Mouse (Mus musculus): ENCODE results near the gene Rps6ka1.
A peak's percentile ranks its signal among the peaks of the same experiment; 100 is the strongest.

The Rps6ka1 gene

GRCm38 (mm10) chr4:133885991-133886501 is 1.6 kb downstream of the Rps6ka1 start:
- Histone ChIP-seq H3K9me3 (ENCODE audit: low read length) (no peaks in the 10 kb centered on the region), H3K27me3 (ENCODE audit: insufficient read depth, low read length) (no peaks in the 10 kb centered on the region), H3K4me3 (replicated peaks; ENCODE audit: low read length) (peak overlapping the region; percentile 88), H3K4me1 (replicated peaks; ENCODE audit: low read depth, low read length) (peaks cover 73% of the 10 kb centered on the region), H3K36me3 (ENCODE audit: insufficient read depth, low read length) (peaks cover 38% of the 10 kb centered on the region)
- TF ChIP-seq CTCF (conservative IDR thresholded peaks at IDR 0.05; ENCODE audit: low read length) = no peak
- TF ChIP-seq POU5F1 (IDR thresholded peaks at IDR 0.05; ENCODE audit: borderline replicate concordance, low read length) = no peak
- no peak for TF ChIP-seq NANOG (IDR thresholded peaks at IDR 0.05; ENCODE audit: borderline replicate concordance, low read length)

DNA sequence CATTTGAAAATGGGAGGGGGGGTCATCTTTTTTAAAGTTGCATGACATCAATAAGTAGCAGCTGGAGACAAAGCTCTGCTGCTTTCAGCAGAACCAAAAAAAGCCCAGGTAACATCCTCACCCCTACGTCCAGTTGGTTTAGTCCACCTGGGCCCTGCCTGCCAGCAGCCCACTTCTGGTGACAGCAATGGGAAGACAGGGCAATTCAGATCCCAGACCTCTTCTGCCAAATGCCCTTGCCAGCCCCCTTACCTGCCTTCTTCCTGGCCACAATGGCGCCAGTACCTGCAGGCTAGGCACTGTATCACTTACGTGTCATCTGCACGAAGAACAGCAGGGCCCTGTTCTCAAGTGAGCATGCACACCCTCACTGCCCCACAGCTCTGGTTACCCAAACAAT is 2.3 kb downstream of the Rps6ka1 start:
- Histone ChIP-seq H3K4me1 (replicated peaks; ENCODE audit: low read depth, low read length) (peaks cover 79% of the 10 kb centered on the region), H3K4me3 (replicated peaks; ENCODE audit: low read length) (peak overlapping the region; percentile 88), H3K36me3 (ENCODE audit: insufficient read depth, low read length) (peaks cover 45% of the 10 kb centered on the region), H3K9me3 (ENCODE audit: low read length) (no peaks in the 10 kb centered on the region), H3K27me3 (ENCODE audit: insufficient read depth, low read length) (no peaks in the 10 kb centered on the region)
- no peak for TF ChIP-seq CTCF (conservative IDR thresholded peaks at IDR 0.05; ENCODE audit: low read length)
- no peak for TF ChIP-seq NANOG (IDR thresholded peaks at IDR 0.05; ENCODE audit: borderline replicate concordance, low read length)
- no peak for TF ChIP-seq POU5F1 (IDR thresholded peaks at IDR 0.05; ENCODE audit: borderline replicate concordance, low read length)

DNA sequence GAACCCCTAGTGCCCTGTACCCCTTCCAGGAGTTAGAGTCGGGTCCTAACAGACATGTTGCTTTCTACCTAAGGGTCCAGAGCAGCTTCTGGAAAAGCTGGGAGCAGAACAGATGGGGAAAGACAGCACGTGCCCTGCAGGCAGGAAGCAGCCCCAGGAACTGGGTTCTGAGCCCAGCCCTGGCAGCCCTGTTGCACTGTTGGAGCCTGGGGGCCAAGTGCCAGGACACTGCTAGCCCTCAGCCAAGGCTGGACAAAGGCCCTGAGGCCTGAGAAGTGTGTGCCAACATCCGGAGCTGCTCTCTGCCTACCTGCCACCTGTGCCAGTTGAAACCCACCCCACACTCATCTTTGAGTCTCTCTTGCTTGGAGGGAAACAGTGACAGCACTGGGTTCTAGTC is 2.7 kb downstream of the Rps6ka1 start:
- Histone ChIP-seq H3K4me1 (replicated peaks; ENCODE audit: low read depth, low read length) (peaks cover 81% of the 10 kb centered on the region), H3K9me3 (ENCODE audit: low read length) (no peaks in the 10 kb centered on the region), H3K27me3 (ENCODE audit: insufficient read depth, low read length) (no peaks in the 10 kb centered on the region), H3K36me3 (ENCODE audit: insufficient read depth, low read length) (peaks cover 47% of the 10 kb centered on the region), H3K4me3 (replicated peaks; ENCODE audit: low read length) (peak overlapping the region; percentile 29; the same call in 1 of the 2 replicates)
- no peak for TF ChIP-seq CTCF (conservative IDR thresholded peaks at IDR 0.05; ENCODE audit: low read length)
- no peak for TF ChIP-seq POU5F1 (IDR thresholded peaks at IDR 0.05; ENCODE audit: borderline replicate concordance, low read length)
- TF ChIP-seq NANOG (IDR thresholded peaks at IDR 0.05; ENCODE audit: borderline replicate concordance, low read length) = no peak

GRCm38 (mm10) chr4:133884127-133884753 is 3.4 kb downstream of the Rps6ka1 start:
- Histone ChIP-seq H3K4me1 (replicated peaks; ENCODE audit: low read depth, low read length) (peaks cover 86% of the 10 kb centered on the region), H3K4me3 (replicated peaks; ENCODE audit: low read length) (peak overlapping the region; percentile 39), H3K9me3 (ENCODE audit: low read length) (no peaks in the 10 kb centered on the region), H3K27me3 (ENCODE audit: insufficient read depth, low read length) (no peaks in the 10 kb centered on the region), H3K36me3 (ENCODE audit: insufficient read depth, low read length) (peaks cover 47% of the 10 kb centered on the region)
- TF ChIP-seq POU5F1 (IDR thresholded peaks at IDR 0.05; ENCODE audit: borderline replicate concordance, low read length) (no peak), CTCF (conservative IDR thresholded peaks at IDR 0.05; ENCODE audit: low read length) (no peak), NANOG (IDR thresholded peaks at IDR 0.05; ENCODE audit: borderline replicate concordance, low read length) (no peak)

- Histone ChIP-seq H3K4me1 (replicated peaks; ENCODE audit: low read depth, low read length) (peaks cover 98% of the 10 kb centered on the region), H3K27me3 (ENCODE audit: insufficient read depth, low read length) (no peaks in the 10 kb centered on the region), H3K4me3 (replicated peaks; ENCODE audit: low read length) (0 out of 2 replicates have a peak overlapping the region, but pooled peaks have one; percentile 37), H3K36me3 (ENCODE audit: insufficient read depth, low read length) (peaks cover 61% of the 10 kb centered on the region), H3K9me3 (ENCODE audit: low read length) (no peaks in the 10 kb centered on the region)
- TF ChIP-seq POU5F1 (IDR thresholded peaks at IDR 0.05; ENCODE audit: borderline replicate concordance, low read length) = no peak
- no peak for TF ChIP-seq CTCF (conservative IDR thresholded peaks at IDR 0.05; ENCODE audit: low read length)
- TF ChIP-seq NANOG (IDR thresholded peaks at IDR 0.05; ENCODE audit: borderline replicate concordance, low read length) = no peak
These were observed 5.7 kb downstream of the Rps6ka1 start for GRCm38 (mm10) chr4:133881851-133882250.

DNA sequence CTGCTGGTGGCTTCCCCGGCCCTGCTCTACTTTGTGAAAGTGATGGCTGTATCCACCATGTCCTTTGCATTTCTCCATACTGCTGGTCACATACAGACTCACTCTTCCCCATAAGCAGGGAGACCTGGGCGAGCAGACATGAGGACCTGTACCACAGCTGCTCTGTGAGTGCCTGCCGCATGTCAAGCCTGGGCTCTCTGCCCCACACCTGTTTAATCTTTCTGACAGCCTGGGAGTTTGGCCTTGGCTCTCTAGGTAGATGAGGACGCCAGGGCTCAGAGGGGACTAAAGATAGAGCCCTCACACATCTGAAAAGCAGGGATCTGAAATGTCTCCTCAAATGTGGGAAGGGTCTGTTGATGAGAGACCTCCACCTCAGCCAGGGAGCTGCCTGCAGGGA is 6.2 kb downstream of the Rps6ka1 start:
- Histone ChIP-seq H3K9me3 (ENCODE audit: low read length) (no peaks in the 10 kb centered on the region), H3K4me3 (replicated peaks; ENCODE audit: low read length) (peak overlapping the region; percentile 37; the same call in 1 of the 2 replicates), H3K4me1 (replicated peaks; ENCODE audit: low read depth, low read length) (peaks cover 98% of the 10 kb centered on the region), H3K36me3 (ENCODE audit: insufficient read depth, low read length) (peaks cover 65% of the 10 kb centered on the region), H3K27me3 (ENCODE audit: insufficient read depth, low read length) (no peaks in the 10 kb centered on the region)
- TF ChIP-seq CTCF (conservative IDR thresholded peaks at IDR 0.05; ENCODE audit: low read length) = no peak

- TF ChIP-seq POU5F1 (IDR thresholded peaks at IDR 0.05; ENCODE audit: borderline replicate concordance, low read length) = no peak
- no peak for TF ChIP-seq CTCF (conservative IDR thresholded peaks at IDR 0.05; ENCODE audit: low read length)
- no peak for TF ChIP-seq NANOG (IDR thresholded peaks at IDR 0.05; ENCODE audit: borderline replicate concordance, low read length)
- H3K9me3 ChIP-seq (ENCODE audit: low read length) = no peaks in the 10 kb centered on the region
These were observed 8.3 kb downstream of the Rps6ka1 start for GRCm38 (mm10) chr4:133879145-133879902.

GRCm38 (mm10) chr4:133877850-133878755 is 9.5 kb downstream of the Rps6ka1 start:
- TF ChIP-seq CTCF (conservative IDR thresholded peaks at IDR 0.05; ENCODE audit: low read length) = peak; percentile 89
- TF ChIP-seq POU5F1 (IDR thresholded peaks at IDR 0.05; ENCODE audit: borderline replicate concordance, low read length) = no peak
- TF ChIP-seq NANOG (IDR thresholded peaks at IDR 0.05; ENCODE audit: borderline replicate concordance, low read length) = no peak
- Histone ChIP-seq H3K27me3 (ENCODE audit: insufficient read depth, low read length) (no peaks in the 10 kb centered on the region), H3K36me3 (ENCODE audit: insufficient read depth, low read length) (peaks cover 63% of the 10 kb centered on the region), H3K4me3 (replicated peaks; ENCODE audit: low read length) (peak overlapping the region; percentile 8; the same call in 1 of the 2 replicates), H3K4me1 (replicated peaks; ENCODE audit: low read depth, low read length) (peaks cover 98% of the 10 kb centered on the region), H3K9me3 (ENCODE audit: low read length) (no peaks in the 10 kb centered on the region)

More at GRCm38 (mm10) chr4:133879145-133879902, 8.3 kb downstream of the Rps6ka1 start:
- peaks cover 98% of the 10 kb centered on the region for H3K4me1 ChIP-seq (replicated peaks; ENCODE audit: low read depth, low read length)
- H3K4me3 ChIP-seq (replicated peaks; ENCODE audit: low read length) = peak overlapping the region; percentile 8
- H3K36me3 ChIP-seq (ENCODE audit: insufficient read depth, low read length) = peaks cover 68% of the 10 kb centered on the region
- H3K27me3 ChIP-seq (ENCODE audit: insufficient read depth, low read length) = no peaks in the 10 kb centered on the region
